Mouse (Mus musculus): ENCODE results near the gene Hbs1l.

GRCm38 (mm10) chr10:21395426-21396139 is 99.8 kb downstream of the Hbs1l start:
- TF ChIP-seq POLR2A (IDR thresholded peaks at IDR 0.05; ENCODE audit: low read depth, low read length), result no peak
- TF ChIP-seq CTCF (IDR thresholded peaks at IDR 0.05; ENCODE audit: borderline replicate concordance, insufficient read depth, low read length), result no peak
